Mouse (Mus musculus) thymus, postnatal 0 days (tissue): ENCODE results near the gene Cactin. TPM values are rescaled to one million over a fixed set of nuclear protein-coding genes. Genes with fewer than 3 reads are reported as not detected.
A peak's percentile ranks its signal among the peaks of the same experiment; 100 is the strongest.

ENCODE experiments used
- DNase-seq: peaks from one replicate; pipeline ENCODE4 v3.0.0-alpha.2; 2015; ENCODE audit warnings: low spot score
- polyA plus RNA-seq: library from polyadenylated mRNA; unstranded; fragments of >200 nt; fragmentation: Nextera tagmentation; extraction: Ambion mirVana; gene quantifications from 2 replicates; pipeline ENCODE4 v1.2.1, GENCODE M21; 2015

Gene Cactin
- polyA plus RNA-seq, 1 experiment from 2014 or later = 45.8 TPM

DNA sequence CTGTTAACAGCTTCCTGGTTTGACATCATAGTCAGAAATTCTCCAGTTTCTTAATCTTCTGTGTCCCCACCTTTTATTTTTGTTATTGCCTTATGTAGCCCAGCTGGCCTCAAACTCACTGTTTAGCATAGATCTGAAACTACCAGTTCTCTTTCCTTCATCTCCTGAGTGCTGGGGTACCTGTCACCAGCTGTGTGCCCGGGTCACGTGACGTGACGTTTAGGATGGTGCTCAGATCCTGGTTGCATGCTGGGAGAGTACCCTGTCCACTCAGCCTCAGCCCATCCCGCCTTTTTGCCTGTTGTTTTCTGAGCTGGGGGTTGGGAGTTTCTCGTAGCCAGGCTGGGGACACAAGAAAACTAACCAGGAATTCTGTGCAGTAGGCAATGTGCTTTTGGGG lies 23.7 kb upstream of the Cactin start:
- DNase-seq = peak; percentile 75

DNA sequence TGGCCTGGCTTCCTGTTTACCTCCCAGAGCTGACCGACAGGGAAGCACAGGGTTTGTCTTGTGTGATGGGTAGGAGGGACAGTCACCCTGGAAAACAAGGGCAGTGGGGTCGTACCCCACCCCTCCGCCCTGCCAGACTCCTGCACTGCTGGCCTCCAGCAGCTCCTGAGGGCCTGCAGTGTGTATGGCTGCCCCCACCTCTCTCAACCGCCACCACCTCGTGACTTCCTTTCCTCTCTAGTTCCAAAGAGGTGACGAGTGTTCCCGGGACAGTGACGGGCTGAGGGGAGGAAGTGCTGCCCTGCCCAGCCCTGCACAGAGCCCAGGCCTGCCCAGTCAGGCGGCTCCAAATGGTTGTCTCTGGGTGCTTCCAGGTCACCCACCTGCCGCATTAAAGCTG lies 23.1 kb upstream of the Cactin start:
- peak; percentile 73 for DNase-seq

DNA sequence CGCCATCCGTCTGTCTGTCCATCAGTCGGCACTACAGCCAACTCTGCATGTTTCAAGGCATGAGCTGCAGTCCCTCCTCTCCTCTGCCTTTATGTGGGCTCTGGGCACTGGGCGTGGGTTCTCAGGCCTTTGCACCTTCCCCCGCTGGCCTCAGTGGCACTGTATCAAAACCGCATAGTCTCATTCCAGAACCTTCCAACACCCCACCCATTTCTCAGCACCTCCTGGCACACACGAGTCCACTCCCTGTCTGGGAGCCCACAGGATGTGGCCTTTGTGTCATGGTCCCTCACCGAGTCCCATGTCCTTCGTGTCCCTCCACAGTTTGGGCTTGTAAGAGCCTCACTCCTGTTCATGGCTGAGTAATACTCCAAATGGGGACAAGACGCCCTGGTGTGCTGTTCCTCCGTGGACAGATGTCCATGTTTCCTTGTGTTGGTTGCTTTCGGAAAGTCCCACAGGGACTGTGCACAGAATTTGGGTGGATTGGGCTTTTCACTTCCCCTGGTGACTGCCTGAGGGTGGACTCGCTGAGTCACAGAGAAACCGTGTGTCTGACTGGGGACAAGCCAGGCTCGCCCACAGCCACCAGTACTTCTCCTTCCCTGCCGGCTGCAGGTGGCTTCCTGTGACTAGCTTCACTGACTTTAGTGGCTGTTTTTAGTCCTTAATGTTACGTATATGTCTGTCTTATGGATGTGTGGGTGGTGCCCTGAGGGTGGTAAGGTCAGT lies 22.4 kb upstream of the Cactin start:
- DNase-seq = no peak

DNA sequence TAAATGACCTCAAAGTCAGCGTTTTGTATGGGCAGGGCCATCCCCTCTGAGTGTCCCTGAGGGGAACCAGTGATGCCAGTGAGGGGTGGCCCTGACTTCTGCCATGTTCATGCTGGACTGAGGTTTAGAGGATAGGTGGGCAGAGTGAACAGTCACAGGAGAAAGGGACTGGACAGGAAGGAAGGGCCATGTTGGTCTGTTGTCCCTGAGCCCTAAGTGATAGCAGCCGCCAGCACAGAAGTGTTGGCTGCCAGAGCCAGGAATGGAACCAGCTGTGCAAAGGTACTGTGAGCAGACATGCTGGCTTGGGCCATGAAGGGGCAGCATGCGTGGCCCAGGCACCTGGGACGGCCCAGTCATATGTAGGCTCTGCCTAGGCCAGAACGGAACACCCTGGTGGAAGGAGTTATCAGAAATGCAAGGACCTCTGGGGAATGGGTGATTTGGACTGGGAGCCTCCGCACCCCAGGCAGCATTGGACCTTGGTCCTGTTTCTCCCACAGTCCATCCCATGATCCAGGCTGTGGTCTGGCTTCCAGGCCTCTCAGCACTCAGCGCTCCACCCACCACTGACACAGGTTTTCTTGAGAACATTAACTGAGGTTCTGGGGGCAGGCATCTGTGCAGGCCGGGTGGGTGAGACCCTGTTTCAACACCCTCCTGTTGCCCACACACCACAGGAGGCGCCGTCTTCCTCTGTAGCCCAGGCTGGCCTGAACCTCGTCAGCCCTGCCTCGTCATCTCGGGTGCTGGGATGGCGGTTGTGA lies 21.1 kb upstream of the Cactin start:
- no peak for DNase-seq

DNA sequence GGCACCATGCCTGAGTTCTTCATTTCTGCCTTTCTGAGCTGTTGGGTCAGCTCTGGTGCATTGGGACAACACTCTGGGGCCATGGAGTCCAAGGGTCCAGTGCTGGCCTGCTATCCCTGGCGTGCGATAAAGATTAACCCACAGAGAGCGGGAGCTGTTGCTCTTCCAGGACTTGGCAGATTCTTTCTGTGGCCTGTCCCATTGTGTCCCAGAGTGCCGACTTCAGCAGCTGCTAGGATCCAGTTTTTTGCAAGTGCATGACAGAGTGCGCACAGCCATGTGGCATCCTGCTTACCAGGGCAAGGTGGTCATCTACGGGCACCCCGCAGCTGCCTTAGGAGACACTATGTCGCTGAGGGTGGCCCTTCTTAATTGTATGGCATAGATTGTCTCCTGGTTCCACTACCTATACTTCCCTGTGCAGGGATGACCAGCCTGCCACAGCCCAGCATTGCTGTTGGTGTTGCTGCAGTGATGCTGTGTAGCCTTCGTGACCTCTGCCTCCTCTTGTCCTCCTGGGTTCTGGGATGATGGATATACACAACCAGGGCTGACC lies 20.5 kb upstream of the Cactin start:
- no peak for DNase-seq

DNA sequence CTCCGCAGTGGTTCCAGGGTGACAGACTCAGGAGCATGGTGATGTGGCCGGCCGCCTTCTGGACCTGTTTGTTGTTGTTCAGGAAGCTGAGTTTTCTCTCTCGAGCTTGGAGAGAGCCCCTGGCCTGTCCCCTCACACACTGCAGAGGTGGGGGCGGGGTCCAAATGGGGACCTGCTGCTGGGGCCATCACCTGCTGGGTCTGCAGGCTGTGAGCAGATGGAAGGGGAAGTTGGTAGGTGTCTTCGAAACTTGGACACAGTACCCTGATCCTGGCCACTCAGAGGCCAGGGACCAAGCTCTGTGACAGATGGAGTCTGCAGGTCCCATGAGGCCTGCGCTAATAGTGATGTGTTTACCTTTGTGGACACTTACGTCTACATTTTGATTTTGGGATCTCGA lies 19.6 kb upstream of the Cactin start:
- no peak for DNase-seq

DNA sequence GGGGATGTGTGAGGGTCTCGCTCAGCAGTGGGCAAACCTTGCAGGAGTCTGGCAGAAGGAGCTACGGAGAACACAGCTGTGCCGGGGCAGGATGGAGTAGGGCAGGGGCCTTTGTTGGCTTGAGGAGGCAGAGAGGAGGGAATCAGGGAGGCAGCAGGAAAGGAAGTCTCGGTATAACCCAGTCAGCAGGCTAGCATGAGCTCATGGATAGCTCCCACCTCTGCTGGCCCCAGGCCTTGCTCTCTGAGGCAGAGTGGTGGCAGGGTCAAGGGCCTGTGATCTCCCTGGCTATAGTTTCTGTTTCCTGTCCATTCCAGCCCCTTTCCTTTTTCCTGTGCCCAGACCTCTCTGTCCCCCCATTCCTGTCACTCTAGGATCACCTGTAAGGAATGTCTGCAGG lies 18.6 kb upstream of the Cactin start:
- DNase-seq = no peak

DNA sequence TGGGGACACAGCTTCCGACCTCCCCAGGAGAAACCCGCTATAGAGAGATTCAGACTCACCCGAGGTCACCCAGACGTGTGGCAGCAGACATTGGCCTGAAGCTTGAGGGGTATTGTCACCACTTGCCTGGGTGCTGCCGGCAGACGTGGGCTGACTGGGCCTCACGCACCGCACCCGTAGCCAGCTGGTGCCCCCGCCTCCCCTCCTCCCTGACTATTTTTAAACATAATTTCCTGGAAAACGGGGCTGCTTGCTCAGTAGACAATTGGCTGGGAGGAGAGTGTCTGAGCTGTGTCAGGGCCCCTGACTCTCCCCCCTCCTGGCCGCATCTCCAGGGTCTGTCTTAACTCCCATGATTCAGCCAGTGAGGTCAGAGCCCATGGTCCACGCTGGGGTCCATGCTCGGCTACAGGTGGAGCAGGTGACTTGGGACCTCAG lies 18.1 kb upstream of the Cactin start:
- DNase-seq = no peak

DNA sequence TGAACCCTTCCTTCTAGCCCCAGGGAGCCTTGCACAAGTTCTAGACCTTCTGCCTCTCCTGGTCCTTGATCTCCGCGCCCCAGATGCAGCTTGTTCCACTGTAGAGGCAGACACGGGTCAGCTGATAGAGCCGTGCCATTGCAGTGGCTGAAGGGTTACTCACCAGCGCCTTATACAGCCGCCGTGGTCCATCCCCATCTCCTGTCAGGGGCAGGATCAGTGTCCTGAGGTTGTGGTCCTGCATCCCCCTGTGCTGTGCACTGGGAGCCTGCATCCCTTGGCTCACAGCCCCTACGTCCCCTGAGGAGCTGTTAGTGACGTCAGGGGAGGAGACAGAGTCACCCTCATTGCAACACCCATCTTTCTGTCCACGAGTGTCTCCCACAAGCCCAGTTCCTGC lies 17.6 kb upstream of the Cactin start:
- no peak for DNase-seq

DNA sequence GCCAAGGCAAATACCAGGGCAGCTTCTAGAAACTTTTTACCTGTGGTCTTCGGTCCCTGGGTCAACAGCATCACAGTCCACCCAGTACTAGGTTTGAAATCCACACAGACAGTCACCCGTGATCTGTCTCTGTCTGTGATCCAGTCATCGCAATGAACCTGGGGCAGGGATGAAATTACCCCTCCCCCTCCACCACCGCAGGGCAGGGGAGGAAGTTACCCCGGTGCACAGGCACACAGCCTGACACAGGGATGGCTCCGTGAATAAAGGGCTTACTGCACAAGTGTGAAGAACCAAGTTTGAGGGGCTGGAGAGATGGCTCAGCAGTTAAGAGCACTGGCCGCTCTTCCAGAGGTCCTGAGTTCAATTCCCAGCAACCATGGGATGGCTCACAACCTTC lies 17.1 kb upstream of the Cactin start:
- DNase-seq = peak; percentile 59

DNA sequence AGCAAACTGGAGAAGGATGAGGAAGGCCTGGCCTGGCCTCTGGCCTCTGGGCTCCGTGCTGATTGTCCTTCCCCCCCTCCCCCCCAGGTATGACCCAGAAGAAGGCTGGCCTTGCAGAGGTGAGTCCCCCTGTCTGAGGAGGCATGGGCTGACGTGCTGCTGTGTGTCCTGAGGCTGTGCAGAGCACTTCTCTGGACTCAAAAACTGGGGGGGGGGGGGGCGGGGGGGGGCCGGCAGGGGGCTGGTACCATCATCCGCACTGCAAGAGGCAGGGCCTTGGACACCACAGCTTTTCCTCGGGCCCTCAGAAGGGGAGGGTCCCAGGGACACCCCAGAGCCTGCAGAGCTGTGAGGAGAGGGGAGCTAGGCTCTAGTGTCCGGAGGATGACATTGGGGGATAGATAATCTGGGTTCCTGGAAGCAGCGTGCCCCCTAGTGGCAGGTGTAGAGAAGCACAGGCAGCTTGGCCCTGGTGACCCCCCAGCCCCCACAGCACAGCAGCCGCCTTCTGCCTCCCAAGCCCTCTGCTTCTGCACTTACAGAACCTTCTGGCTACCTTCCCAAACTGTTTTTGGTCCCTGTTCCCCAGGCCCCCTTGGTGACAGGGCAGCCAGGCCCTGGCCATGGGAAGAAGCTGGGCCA lies 16.2 kb upstream of the Cactin start:
- peak; percentile 70 for DNase-seq

DNA sequence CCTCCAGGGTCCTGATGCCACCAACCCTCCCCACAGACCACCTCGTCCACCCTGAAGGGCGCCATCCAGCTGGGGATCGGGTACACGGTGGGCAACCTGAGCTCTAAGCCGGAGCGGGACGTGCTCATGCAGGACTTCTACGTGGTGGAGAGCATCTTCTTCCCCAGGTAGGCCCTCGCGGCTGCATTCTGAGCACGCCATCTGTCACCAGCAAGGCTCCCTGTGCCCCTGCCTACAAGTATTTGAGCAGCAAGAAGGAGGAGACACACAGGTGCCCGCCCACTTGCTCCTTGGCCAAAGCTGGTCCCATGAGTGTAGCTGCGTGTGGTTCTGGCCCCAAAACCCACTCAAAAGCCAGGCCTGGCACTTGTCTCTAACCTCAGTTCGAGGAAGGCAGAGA lies 15.2 kb upstream of the Cactin start:
- DNase-seq = no peak

DNA sequence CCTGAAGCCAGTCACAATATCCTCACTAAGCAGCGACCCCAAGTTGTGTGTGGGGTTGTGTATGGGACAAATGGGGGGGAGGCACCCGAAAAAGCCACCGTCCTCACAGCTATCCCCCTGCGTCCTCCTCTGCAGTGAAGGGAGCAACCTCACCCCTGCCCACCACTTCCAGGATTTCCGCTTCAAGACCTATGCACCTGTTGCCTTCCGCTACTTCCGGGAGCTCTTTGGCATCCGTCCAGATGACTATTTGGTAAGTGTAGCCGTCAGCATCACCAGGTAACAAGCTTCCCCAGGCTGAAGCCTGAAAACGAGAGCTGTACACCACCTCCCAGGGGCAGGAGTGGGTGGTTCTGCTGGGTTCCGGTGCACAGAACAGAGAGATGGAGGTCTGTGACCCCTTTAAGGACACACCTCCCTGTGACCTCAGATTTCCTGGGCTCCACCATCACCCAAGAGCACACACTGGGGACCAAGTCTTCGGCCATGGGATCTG lies 14.7 kb upstream of the Cactin start:
- DNase-seq = no peak

DNA sequence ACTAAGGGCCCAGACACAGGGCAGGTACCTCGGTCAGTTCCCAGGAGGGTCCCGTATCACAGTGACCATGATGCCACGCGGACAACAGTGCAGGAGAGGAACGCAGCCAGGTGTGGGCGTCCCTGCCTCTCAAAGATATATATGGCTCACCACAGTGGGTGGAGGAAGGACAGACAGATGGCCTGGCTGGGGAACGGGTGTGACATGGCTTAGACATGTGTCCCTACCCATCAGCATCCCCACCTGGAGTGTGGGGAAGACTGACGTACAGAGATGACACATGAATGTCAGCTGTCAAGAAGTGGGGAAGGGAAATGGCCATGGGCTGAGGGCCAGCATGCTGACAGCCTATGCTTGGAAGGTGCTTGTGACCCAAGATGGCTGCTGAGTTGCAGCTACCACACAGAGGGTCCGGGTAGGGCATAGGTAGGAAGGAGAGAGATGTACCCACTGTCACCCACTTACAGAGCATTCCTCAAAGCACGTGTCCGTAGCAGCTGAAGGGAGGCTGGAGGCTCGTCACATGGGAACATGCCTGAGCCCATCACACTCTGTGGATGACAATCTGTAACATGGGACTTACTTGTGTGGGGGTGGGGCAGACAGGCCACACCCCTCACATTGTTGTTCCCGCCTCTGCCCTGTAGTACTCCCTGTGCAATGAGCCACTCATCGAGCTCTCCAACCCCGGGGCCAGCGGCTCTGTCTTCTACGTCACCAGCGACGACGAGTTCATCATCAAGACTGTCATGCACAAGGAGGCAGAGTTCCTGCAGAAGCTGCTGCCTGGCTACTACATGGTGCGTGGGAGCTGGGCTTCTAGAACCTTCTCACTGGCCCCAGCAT lies 13.8 kb upstream of the Cactin start:
- no peak for DNase-seq

DNA sequence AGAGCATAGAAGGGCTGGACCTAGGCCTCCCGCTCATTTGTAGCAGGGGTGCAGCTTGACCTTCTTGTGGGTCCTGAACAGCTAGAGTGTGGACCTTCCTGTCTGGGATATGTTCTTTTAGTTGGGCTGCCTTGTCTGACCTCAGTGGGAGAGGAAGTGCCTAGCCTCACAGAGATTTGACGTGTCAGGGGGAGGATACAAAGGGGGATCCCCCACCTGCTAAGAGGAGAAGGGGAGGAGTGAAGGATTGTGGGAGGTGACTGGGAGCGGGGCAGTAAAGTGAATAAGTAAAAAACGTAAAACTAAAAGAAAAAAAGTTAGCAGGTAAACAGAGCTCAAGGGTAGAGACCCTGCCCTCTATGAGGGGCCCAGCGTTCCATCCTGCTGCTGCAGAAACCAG lies 11.3 kb upstream of the Cactin start:
- no peak for DNase-seq

DNA sequence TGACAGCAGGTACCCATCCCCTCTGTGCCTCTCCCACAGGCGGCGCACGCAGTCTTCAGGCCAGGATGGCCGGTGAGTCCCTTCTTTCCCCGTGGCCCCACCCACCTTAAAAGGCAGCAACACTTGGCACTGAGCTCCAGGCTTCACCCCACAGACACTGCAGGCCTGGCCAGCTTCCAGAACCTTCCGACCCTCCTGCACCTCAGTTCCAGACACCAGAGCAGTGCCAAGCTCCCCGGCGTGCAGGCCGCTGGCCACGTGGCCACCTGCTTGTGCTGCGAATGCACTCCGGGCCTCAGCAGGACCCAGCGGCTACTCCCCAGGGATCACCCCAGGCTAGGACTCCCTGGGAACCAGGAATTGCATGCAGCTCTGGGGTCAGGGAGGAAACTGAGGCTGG lies 7.3 kb upstream of the Cactin start:
- DNase-seq = no peak

DNA sequence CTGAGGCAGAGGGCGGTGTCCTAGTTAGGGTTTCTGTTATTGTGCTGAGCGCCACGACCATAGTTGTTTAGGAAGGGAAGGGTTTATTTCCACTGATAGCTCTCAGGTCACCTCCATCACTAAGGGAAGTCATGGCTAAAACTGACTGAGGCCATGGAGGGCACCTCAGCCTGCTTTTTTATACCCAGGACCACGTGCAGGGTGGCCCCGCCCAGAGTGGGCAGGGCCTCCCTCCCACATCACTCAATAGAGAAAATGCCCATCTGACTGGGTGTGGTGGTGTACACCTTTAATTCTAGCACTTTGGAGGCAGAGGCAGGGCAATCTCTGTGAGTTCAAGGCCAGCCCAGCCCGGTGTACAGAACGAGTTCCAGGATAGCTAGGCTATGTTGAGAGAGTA lies 6.7 kb upstream of the Cactin start:
- no peak for DNase-seq

DNA sequence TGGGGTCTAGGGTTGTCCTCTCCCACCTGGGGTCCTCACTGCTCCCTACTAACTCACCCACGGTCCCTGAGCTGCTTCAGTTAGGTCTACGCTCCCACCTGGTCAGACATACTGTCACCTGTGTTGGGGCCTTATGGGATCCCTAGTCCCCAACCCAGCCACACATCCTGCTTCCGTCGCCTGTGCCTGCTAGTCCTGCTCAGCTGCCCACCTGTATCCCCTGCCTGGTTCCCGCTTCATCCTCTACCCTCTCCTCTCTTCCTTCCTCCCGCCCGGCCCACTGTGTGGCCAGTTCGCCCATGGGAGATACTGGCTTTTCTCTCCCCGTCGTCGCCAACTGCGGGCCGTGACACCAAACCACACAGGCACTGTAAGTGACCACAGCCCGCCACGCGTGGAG lies 5.3 kb upstream of the Cactin start:
- DNase-seq = no peak

DNA sequence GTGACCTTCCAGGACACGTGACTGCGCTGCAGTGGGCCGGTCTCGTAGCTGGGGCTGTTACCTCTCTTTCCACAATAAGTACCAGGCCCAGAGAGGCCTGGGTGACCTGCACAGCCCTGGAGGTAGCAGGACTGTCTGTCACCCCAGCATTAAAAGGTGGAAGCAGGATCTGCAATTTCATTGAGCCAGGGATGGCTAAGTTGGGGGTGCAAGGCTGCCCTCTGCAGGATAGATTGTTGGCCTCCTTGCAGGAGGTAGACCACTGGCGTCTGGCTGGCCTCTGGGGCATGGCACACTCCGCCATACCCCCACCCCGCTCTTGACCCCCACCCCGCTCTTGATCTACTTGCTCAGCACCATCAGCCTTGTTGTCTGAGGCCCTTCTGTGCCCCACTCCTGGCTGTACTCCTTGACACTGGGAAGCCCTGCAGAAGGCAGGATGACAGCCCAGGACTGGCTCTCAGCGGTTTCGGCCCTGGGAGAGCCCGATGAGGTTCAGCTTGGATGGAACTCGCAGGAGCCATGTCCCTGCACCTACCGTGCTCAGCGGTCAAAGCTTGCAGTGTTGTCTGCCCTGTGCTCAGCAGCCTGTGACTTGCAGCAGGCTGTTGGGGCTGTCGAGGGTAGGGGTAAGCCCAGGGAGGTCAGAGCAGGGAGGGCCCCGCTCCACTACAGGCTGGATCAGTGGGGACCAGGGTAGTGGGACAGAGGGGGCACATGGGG lies 4.4 kb upstream of the Cactin start:
- no peak for DNase-seq

DNA sequence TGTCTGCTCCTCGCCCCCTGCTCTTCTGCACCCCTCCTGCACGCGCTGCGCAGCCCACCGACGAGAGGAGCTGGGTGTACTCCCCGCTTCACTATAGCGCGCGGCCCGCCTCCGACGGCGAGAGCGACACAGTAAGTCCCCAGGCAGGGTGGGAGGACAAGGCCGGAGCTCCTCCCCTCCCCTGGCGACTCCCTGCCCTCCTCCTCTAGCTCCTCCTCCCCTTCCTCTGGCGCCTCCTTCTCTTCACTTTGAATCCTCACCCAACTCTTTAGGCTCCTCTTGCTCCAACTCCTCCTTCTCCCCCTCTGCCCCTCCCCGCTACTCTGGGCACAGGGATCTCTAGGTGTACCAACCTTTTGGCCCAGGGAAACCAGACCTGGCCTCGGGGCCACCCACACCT lies 3.6 kb upstream of the Cactin start:
- no peak for DNase-seq
